Mouse (Mus musculus) embryo, embryonic 11 days (tissue): ENCODE results near the gene Nav2.

Experiments used
- DNase-seq: peaks from one replicate; pipeline ENCODE4 v3.0.0-alpha.2; 2015

Gene Nav2

DNA sequence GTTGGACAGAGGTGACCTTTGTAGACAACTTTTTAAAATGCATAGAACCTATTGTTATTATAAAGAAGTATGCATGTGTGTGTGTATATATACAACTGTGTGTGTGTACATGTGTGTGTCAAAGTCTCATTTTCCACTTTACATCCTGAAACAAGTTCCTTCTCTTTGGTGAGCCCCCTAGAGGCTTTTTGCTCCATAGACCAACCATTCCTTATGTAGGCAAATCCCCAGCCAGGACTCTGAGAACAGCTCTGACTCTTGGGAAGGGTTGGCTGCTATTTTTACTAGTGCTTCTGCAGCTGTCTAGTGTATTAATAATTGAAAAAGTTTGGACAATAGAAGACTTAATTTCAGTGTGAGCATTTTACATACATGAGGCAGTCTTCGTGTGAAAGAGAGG lies 464.7 kb downstream of the Nav2 start:
- DNase-seq, result no peak

DNA sequence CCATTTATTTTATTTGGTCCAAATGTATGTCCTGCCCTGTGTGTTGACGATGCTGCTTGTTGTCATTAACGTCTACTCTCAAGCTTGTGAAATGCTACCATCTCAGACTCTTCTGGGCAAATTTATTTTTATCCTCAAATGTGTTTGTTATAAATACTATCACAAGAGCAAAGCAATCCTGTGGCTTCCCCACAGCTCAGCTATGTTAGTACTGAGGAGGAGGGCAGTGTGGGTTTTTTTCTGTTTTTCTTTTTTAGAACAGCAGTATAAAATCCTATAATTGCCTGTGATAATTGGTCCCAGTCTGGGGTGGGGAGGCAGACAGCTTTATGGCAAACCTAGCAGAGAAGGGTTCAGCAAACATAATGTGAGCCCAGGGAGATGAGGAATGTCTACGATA lies 465.1 kb downstream of the Nav2 start:
- DNase-seq, result no peak

DNA sequence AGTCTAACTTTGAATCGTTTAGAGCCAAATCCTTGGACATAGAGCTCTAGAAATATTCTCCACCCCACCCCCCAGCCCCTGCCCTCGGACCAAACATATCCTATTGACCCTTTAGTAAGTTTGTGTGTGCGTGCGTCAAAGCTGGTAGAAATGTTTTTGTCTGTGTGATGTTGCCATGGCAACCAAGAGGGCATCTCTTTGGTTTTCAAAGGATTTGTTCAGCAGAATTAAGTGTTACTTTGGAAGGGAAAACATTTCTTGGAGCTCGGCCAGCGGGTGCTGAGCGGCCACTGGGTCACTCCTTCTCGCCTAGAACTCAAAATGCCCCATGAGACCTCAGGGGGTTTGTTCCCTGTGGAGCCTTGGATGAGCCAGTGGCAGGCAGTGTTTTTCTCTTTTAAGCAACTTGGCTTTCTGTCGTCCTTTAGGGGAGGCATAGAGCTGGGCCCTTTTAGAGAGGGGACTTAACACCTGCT lies 467.0 kb downstream of the Nav2 start:
- peak; percentile 68 for DNase-seq

DNA sequence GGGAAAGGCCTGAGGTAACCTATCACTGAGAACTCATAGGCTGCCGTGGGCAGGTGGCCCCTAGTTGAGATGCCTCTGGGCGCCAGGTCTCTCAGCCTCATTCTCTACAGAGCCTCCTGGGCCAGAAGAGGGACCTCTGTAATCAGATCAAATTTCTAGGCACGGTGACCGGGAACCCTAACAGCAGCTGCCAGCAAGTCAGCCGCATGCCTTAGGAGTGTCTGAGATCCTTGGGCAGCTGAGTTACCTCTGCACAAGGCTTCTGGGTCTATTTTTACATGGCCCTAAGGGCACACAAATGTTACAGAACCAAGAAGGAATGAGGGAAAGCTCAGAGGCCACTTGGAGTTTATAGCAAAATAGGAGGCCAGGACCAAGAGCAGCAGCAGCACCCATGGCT lies 470.1 kb downstream of the Nav2 start:
- no peak for DNase-seq

DNA sequence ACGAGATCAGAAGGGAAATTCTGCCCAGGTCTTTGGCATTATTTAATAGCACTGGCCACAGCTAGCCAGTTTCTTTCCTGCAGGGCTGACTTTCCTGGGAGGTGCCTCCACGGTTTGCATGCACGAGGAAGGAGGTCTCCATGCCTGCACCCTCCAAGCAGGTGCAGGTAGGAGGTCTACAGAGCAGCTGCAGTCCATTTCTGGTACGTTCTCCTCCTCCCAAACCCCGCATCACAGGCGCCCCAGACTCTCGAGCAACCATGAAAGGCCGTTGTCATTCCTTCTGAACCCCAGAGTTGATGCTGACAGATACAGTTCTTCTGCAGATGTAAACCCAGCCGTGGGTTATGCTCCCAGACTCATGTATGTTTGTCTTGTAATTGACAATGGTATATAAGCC lies 472.4 kb downstream of the Nav2 start:
- no peak for DNase-seq

DNA sequence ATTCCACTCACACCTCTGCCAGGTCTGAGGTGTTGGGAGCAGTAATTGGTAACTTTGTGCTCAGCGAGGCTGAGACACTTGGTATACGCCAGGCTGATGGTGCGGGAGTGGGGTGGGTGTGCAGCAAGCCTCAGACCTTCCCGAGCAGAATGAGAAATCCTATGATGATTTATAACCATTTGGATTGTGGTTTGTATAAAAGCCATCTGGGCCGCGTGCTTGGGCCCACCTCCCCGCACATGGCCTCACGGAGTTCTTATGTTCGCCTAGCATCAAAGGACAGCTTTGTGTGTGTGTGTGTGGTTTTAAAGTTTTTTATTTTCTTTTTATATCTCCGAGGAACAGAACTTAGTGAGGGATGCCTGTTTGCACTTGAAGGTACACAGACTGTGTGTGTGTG lies 474.4 kb downstream of the Nav2 start:
- DNase-seq, result peak; percentile 46

DNA sequence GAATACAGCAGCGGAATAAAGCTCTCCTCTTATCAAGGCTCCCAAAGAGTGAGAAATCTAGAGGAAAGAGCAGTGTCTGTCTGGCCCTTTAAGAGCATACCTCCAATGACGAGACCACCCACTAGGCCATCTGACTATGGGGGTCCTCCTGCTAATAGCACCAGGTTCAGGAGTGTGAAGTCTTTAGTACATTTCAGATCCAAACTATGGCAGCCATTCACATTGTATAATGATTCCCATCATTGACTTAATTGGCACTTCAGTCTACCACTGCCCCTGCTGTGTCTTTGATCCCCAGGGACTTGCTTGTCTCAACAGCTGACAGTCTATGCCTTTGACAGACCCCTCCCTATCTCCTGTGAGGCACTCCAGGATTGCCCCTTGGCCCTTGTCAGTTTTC lies 479.6 kb downstream of the Nav2 start:
- DNase-seq, result no peak

DNA sequence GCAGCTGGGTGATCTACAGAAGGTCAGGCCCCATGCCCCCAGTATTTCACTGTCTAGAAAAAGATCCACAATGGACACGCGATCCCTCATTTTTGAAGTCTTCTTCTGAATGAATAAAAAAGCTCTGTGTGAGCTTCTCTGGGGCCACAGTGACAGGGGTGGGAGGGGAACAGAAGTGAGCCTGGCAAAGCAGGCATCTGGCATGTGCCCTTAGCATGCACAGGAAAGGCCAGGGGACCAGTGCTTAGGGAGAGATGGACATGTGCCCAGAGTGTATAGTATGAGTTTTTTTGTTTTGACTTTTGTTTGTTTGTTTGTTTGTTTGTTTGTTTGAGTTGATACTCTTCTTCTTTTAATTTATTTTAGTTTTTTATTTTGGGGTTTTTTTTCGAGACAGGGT lies 481.8 kb downstream of the Nav2 start:
- DNase-seq, result no peak

DNA sequence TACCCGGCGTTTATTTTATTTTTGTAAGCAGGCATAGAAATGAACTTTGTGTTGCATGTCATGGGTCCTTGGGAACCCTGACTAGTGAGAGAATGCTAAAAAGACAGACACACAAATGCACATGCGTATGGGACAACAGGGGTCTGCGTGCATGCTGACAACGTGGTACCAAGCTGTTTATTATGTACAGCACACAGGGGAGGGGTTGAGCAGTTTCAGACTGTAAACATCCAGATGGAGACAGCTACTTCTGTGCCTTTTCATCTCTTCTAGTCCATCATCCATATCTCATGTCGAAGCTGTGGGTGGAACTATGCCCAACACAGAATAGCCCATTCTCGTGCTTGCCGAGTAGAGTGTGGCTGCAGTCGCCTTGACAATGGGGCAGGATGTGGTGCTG lies 482.3 kb downstream of the Nav2 start:
- no peak for DNase-seq

DNA sequence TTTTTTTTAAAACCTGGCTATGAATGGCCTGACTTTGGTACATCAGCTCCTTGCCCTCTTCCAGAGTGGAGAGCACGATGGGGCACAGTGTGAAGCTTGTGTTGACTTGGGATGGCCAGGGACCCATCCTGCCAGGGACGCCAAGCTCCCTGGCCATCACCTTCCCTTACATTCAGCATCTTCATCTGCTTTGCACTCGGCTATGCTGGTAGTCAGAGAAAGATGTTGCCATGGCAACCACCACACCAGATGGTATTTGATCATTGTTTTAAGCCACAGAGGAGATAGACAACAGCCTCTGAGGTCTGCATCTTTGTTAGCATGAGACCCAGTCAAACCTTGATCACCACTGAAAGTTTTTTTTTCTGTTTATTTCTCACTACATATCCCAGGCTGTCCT lies 483.7 kb downstream of the Nav2 start:
- DNase-seq, result peak; percentile 39

DNA sequence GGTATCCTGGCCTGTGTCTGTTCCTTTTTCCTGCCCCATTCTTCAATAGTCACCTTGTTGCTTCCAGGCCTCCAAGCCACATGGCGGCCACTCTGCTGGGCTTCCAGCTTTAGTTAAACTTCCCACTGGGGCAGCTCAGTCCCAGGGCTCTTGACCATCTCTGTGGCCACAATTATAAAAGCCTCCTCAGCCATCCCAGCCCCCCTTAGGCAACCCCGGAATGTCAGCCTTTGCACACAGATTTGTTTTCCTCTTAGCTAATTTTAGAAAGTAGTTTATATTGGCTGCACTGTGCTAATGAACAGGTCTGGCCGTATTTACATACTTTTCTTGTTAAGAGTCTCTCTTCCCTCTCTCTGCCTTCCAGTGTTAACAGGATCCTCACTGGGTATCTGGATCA lies 484.3 kb downstream of the Nav2 start:
- no peak for DNase-seq

DNA sequence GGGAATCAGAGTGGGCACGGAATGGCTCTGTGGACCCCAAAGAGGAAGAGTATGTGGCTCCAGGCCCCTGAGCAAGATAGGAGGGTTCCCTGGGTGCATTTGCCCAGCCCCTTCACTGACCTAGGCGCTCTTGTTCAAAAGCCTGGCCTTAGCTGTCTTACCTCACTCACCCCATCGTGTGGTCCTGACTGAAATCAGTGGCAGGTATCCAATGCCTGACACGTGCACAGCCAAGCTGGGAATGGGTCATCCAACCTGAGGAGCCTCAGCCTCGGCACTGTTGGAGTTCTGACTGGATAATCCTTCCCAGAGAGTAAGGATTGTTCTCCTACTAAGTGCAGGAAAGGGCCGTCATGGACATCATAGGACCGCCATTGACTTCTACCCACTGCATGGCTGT lies 485.3 kb downstream of the Nav2 start:
- no peak for DNase-seq

DNA sequence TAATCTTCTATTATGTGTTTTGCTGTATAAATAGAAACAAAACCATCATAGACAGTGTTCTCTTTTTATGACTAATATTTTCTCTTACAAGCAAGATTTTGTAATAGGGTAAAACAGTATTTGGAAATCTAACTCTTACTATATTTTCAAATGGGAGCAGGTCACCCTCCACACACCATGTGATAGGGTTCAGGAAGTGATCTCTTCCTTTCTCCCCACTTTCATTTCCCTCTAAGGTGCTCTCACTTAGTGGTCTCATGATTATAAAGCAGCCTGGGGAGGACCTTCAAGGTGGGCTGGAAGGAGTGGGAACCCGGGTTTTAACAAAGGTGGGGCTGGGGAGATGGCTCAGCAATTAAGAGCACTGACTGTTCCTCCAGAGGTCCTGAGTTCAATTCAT lies 487.7 kb downstream of the Nav2 start:
- DNase-seq, result no peak

DNA sequence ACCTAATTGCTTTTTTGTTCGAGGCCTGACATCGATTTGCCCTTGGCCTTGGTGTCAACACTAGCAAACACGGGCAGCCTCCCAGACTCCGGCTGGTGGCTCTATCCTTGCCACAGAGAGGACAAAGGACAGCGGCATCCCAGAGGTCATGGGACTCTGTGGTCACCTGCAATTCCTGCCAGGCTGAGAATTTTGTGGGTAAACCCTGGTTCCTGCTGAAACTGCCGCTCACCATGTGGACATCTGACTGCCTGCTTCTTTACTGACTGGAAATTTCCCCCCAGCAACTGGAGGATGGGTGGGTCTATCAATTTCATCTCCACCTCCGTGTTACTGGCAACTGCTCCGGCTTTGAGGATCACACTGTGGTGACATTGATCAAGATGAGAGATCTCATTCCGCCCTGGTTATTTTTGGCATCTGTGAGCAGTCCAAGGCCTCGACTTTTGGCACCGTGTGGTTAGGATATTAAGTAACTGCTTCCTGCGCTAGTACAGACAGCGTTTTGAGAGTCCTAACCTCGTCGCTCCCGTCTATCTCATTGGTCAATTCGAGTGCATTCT lies 489.0 kb downstream of the Nav2 start:
- no peak for DNase-seq

DNA sequence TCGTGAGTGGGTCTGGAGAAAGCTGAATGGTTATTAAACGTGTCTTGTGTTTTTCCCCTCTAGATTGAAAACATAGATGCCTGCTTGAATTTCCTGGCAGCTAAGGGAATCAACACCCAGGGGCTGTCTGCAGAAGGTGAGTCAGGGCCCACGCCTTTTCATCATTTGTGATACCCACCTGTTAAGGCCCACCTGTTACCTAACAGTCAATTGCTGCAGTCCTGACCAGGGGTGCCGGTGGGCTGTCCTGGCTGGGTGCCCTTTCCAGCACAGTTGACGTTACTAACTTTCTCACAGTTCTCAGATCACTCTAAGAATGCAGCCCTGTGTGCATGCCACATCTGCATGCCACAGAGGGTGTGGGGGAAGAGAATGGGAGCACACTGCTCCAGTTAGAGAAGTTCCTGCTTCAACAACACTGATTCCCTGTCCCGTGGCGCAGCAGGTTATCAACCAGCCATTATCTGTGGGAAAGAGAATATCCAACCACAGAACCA lies 489.6 kb downstream of the Nav2 start:
- DNase-seq, result no peak

DNA sequence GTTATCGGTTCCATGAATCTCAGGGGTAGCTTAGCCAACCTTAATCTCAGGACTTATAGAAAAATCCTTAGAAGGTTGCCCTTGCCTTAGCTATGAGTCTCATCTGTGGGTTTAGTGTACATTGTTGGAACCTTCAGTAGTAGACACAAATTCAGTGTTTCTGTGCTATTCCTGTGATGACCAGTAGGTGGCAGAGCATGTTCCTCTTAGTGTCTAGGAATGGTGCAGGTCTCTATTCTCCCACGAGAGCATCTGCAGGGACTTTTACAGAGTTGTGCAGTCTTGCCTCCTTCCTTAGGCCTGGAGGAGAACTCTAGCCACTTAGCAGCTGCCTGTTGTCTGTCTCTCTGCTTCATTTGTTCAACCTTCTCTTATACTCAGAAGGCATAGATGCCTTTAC lies 490.8 kb downstream of the Nav2 start:
- DNase-seq, result peak; percentile 80

DNA sequence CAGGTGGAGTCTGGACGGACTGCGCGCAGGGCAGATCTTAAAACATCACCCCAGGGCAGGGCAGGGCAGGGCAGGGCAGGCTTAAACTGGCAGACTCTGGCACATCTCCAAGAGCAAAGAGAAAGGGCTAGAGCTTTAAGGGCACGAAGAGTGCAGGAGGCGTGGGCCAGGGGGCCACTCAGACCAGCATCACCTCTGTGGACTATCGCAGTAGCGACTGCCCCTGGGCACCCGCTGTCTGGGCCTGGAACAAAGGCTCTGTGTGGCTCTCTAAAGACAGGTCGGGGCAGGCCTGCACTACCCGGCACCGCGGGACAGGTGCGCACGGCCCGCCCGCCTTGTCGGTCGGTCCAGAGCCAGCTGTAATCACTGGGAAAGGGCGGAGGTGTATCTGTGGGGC lies 491.9 kb downstream of the Nav2 start:
- DNase-seq, result no peak

DNA sequence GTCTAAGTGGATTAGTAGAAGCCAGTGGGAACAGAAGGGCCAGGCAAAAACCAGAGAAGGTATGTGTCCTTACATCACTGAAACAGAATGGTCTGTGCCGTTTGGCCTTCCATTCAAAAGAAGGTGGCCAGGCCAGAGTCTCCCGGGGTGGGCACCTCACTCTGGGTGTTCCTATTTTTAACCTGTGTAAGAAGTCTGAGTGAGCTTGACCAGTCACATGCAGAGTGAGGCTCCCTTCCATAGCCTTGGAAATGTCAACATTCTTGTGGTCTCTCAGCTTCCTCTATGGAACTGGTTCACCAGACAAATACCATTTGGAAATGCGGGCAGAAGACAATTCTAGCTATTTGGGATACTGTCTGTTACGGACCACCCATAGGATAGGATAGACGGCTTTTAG lies 494.0 kb downstream of the Nav2 start:
- no peak for DNase-seq

DNA sequence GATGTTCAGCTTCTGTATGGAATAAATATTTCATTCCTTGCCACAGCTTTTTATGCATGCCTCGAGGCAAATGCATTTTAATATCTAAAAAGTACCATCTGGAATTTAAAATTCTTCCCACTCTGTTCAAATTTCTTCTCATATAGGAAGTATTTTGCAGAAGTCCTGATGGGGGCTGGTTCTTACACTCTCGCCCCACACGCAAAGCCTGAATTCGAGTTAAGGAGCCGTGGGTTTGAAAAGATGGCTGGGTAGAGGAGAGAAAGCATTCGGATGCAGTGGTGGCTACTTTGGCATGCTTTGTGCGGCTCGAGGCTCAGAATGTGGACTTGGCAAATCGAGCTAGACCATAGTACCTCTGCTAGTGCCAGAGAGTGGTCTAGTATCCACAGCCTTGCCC lies 499.2 kb downstream of the Nav2 start:
- no peak for DNase-seq

DNA sequence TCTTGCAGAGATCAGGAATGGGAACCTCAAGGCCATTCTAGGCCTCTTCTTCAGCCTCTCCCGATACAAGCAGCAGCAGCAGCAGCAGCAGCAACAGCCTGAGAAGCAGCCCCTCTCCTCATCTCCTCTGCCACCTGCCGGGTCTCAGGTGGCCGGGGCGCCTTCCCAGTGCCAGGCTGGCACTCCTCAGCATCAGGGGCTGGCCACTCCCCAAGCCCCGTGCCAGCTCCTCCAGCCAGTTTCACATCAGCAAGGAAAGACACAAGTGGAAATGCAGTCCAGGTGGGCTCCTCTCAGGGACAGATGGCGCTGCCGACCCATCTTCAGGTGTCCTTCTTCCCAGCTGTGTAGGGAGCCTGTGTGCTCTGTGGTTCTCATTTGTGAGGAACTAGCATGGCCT lies 500.1 kb downstream of the Nav2 start:
- DNase-seq, result no peak

DNA sequence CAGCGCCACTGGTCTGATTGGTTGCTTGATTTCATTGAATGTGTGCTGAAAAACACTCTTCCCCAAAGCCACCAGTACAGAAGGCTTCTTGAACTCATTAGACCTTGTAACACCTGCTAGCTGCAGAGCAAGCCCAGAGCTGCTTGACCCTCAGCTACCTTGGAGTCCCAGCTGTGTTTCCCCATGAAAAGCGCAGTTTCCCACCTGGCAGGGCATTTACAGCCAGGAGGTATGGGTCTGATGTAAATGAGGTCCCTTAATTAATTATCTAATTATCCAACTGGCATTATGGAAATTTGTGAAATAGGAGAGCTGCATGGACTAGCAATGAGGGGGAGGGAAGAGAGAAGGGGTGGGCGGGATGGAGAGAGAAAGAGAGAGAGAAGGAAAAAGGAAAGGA lies 500.7 kb downstream of the Nav2 start:
- no peak for DNase-seq

DNA sequence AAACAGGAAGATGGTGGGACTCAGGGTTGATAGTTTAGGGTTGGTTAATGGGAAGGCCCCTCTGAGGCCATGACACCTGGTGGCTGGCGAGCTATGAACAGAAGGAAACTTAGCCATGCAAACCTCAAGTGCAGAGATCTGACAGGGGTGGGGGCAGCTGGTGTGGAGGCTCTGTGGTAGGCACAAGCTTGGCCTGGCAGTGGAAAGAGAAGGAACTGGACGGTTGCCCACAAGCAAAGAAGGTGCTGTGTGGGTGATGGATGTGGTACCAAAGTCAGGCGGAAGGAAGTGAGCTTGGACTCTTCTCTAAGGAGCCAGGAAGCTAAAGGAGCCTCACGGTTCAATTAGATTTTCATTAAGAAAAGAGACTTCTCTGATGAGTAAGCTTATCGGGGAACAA lies 501.7 kb downstream of the Nav2 start:
- no peak for DNase-seq

DNA sequence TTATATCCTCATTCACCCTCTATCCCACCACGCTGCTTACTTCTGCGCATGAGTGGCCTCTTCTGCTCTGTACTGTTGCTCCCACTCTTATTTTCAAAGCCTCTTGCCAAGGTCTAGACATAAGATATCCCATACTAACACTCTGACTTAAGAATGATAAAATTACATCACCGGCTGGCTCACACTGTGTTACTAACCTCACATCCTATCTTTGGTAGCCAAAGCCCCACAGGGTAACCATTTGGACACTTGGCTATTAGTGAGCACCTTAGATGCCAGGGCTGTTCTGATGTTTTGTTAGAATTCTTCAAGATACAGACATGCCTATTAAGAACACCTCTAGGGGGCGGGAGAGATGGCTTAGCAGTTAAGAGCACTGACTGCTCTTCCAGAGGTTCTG lies 502.4 kb downstream of the Nav2 start:
- no peak for DNase-seq

DNA sequence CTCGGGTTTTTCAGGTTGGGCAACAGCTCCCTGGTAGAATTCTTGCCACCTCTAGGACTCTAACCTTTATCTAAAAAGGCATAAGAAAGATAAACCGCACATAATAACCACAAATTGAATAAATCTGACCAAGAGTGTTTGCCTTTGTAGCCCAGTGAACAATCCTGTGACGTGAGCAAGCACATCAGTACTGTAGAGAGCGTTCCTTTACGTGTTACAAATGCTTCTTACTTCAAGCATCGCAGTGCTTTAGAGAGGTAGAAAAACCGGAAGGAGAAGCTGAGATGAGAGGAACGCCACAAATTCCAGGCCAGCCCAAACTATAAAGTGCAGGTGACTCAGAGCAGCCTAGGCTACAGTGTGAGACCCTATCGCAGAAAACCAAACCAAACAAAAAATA lies 503.3 kb downstream of the Nav2 start:
- no peak for DNase-seq

DNA sequence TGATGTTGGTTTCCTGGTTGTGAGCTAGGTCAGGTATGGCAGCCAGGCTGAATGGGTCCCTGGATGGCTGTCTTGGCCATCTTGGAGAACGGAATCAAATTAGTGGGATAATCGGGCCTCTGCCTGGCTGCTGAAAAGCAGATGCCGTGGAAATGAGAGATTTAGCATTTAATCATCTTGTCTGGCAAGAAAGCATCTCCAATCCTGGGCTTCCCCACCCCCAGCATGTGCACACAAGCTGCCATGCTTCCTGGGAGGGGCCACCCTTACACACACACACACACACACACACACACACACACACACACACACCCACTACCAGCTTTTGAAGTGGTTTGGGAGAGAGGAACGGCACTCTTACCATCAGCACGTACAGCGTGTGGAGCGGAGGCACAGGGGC lies 506.6 kb downstream of the Nav2 start:
- DNase-seq, result no peak

DNA sequence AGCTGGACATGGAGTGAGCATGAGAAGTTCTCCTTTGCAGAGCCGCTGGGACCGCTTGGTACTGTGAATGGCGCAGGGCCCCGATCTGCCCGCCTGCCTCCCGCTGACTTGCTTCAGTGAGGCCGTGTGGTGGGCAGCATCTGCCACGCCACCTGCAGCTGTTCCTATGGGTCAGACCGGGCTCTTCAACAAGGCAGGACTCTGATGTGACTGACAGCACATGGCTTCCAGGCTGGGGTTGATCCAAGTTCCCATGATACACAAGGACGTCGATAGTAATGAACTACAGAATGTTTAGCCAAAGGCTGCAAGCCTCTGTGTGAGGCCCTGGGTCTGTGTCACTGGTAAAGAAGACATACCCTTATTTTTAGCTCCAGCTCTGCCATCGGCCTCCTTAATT lies 507.2 kb downstream of the Nav2 start:
- no peak for DNase-seq
